Mouse (Mus musculus): ENCODE measurements around the gene Ssr3. TPM values are rescaled to one million over a fixed set of nuclear protein-coding genes. Genes with fewer than 3 reads are reported as not detected.
A peak's percentile ranks its signal among the peaks of the same experiment; 100 is the strongest.

The Ssr3 gene
- polyA plus RNA-seq, 3 experiments from 2014 or later: 122 to 180 (median 142) TPM

GRCm38 (mm10) chr3:65373594-65374182, 18.7 kb downstream of the Ssr3 start:
- ATAC-seq: no peak

- no peak for ATAC-seq
Measured at GRCm38 (mm10) chr3:65372552-65372951, 19.9 kb downstream of the Ssr3 start.

- ATAC-seq: no peak
Measured at GRCm38 (mm10) chr3:65367944-65368343, 24.5 kb downstream of the Ssr3 start.

- ATAC-seq: no peak
Measured at GRCm38 (mm10) chr3:65365921-65366710, 26.3 kb downstream of the Ssr3 start.

- no peak for ATAC-seq
Measured at GRCm38 (mm10) chr3:65365184-65365583, 27.2 kb downstream of the Ssr3 start.

- ATAC-seq: no peak
Measured at GRCm38 (mm10) chr3:65363438-65363837, 29.0 kb downstream of the Ssr3 start.

- no peak for ATAC-seq
Measured at GRCm38 (mm10) chr3:65360163-65360969, 32.1 kb downstream of the Ssr3 start.

- ATAC-seq: no peak
Measured at GRCm38 (mm10) chr3:65358841-65359240, 33.6 kb downstream of the Ssr3 start.

GRCm38 (mm10) chr3:65358275-65358674, 34.1 kb downstream of the Ssr3 start:
- no peak for ATAC-seq

- no peak for ATAC-seq
Measured at GRCm38 (mm10) chr3:65355479-65355878, 36.9 kb downstream of the Ssr3 start.

- no peak for ATAC-seq
Measured at GRCm38 (mm10) chr3:65353263-65354037, 39.0 kb downstream of the Ssr3 start.

GRCm38 (mm10) chr3:65352278-65353127, 39.9 kb downstream of the Ssr3 start:
- ATAC-seq: peak; percentile 79

- no peak for ATAC-seq
Measured at GRCm38 (mm10) chr3:65346176-65346575, 46.2 kb downstream of the Ssr3 start.

- ATAC-seq: no peak
Measured at GRCm38 (mm10) chr3:65340173-65340951, 52.1 kb downstream of the Ssr3 start.

- no peak for ATAC-seq
Measured at GRCm38 (mm10) chr3:65337835-65338464, 54.5 kb downstream of the Ssr3 start.

Other genes with a start within 250 kb of the Ssr3 start
- 1 to 10 TPM; 3.2 to 9.1 (median 7.9) TPM for gene Tiparp, start 135.8 kb upstream of the Ssr3 start, polyA plus RNA-seq (2017; shearing (Covaris generic))

All from inflammation-experienced regulatory T-cells, adult 6 months (primary cell).